Mouse (Mus musculus): ENCODE measurements around the gene Rubcn. TPM values are rescaled to one million over a fixed set of nuclear protein-coding genes. Genes with fewer than 3 reads are reported as not detected.

The Rubcn gene
- total and polyA plus RNA-seq, 3 experiments: 27.7 to 40.4 (median 28.0) TPM

DNA sequence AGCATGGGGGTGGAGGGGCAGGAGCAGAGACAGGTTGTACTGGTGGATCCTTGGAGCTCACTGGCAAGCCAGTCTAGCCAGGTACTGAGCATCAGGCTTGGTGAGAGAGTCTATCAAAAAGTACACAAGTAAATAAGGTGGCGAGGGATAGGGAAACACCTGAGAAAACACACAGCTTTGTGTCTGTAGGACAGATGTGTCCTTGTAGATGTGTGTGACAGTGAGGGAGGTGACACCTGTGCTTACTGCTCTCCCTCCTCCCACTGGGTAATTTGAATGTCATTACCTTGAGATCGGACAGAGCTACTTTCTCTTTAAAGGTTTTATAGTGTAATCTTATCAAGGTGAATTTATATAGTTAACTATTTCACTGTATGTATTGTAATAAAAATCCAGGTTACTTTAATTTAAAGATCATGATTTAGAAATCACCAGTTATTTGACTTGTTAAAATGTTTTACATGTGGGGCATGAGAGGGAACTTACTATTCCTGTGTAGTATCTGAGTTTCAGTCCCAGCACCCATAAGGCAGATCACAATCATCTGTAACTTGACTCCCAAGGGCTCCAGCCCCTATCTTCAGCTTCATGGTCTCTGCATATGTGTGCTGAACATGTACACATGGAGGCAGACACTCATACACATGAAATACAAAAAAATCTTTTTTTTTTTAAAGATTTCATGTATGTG lies 23.9 kb upstream of the Rubcn start:
- H3K27me3 ChIP-seq (replicated peaks): no peaks in the 10 kb centered on the region
- H3K79me2 ChIP-seq (replicated peaks; ENCODE audit: control insufficient read depth, extremely low read depth, insufficient read depth, poor library complexity, severe bottlenecking): peaks cover 12% of the 10 kb centered on the region; the same call in 1 of the 2 replicates
- no peaks in the 10 kb centered on the region for H3K9me3 ChIP-seq (replicated peaks; ENCODE audit: low read length)
- H3K4me2 ChIP-seq (ENCODE audit: insufficient read depth, low read depth, poor library complexity, severe bottlenecking): peak overlapping the region; percentile 52; the same call in 1 of the 2 replicates
- no peak for DNase-seq (ENCODE audit: extremely low read depth)
- dilution Hi-C loops (cut with MboI; ENCODE audit: extremely low pct_ligation_motif_present, extremely low pct_unique_long_range_greater_than_20kb, low sequenced_read_pairs): no loop called here
- H3K36me3 ChIP-seq (replicated peaks in 1 of 2; ENCODE audit: control insufficient read depth in 1 of 2, insufficient read depth in 1 of 2, low read length in 1 of 2): peaks cover 37 to 81% of the 10 kb centered on the region in 2 experiments
- TF ChIP-seq MYC (IDR thresholded peaks at IDR 0.05; ENCODE audit: low read depth, low read length) (0 out of 2 replicates have a peak, but pooled peaks have one; percentile 43), E2F4 (IDR thresholded peaks at IDR 0.05; ENCODE audit: insufficient replicate concordance, low read depth, low read length) (no peak), USF1 (IDR thresholded peaks at IDR 0.05; ENCODE audit: low read depth, low read length) (no peak), MXI1 (IDR thresholded peaks at IDR 0.05; ENCODE audit: low read depth, low read length) (0 out of 2 replicates have a peak, but pooled peaks have one; percentile 13), ZNF384 (IDR thresholded peaks at IDR 0.05; ENCODE audit: low read depth, low read length) (peak; percentile 41), POLR2A (IDR thresholded peaks at IDR 0.05; ENCODE audit: low read depth, low read length) (no peak), MAZ (IDR thresholded peaks at IDR 0.05; ENCODE audit: low read depth, low read length) (0 out of 2 replicates have a peak, but pooled peaks have one; percentile 45), ELF1 (IDR thresholded peaks at IDR 0.05; ENCODE audit: low read depth, low read length) (no peak), TCF12 (IDR thresholded peaks at IDR 0.05; ENCODE audit: low read depth, low read length) (peak; percentile 25; the same call in 1 of the 2 replicates), MAX (IDR thresholded peaks at IDR 0.05; ENCODE audit: low read length) (no peak), CHD1 (IDR thresholded peaks at IDR 0.05; ENCODE audit: low read depth, low read length) (no peak), CHD2 (IDR thresholded peaks at IDR 0.05; ENCODE audit: low read length) (0 out of 2 replicates have a peak, but pooled peaks have one; percentile 3), UBTF (IDR thresholded peaks at IDR 0.05; ENCODE audit: low read depth, low read length) (no peak), EP300 (IDR thresholded peaks at IDR 0.05; ENCODE audit: low read length) (0 out of 2 replicates have a peak, but pooled peaks have one; percentile 10), IRF4 (IDR thresholded peaks at IDR 0.05; ENCODE audit: low read depth, low read length) (0 out of 2 replicates have a peak, but pooled peaks have one; percentile 13), SIN3A (IDR thresholded peaks at IDR 0.05; ENCODE audit: low read length) (peak; percentile 68; the same call in 1 of the 2 replicates)
- H3K27ac ChIP-seq (ENCODE audit: insufficient read depth, low read depth): no peak overlapping the region
- no peak overlapping the region for H3K4me3 ChIP-seq (replicated peaks in 1 of 3; ENCODE audit: low read depth in 2 of 3, low read length in 2 of 3, poor library complexity in 1 of 3)
- H3K4me1 ChIP-seq (ENCODE audit: control insufficient read depth in 1 of 2, insufficient read depth in 2 of 2): peaks cover 3 to 37% of the 10 kb centered on the region in 2 experiments
- in situ Hi-C loops (cut with MboI; ENCODE audit: low pct_ligation_motif_present, low pct_unique_long_range_greater_than_20kb, low sequenced_read_pairs): no loop called here
- H3K9ac ChIP-seq (ENCODE audit: insufficient read depth, low read depth): no peak overlapping the region

DNA sequence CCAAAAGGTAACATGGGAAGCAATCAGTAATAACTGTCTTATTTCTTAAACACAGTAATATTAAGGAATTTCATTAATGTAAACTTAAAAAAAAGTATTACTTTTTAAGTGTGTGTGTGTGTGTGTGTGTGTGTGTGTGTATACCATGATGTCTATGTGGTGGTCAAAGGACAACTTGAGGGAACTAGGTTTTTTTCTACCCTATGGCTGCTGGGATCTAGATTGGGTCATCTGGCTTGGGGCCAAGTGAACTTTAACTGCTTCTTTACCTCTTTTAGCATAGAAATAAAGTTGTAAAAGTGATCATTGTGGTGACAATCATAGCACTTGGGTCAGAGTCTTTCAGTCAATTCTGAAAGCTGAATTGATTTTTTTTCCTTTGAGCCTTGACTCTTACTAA lies 18.6 kb upstream of the Rubcn start:
- Histone ChIP-seq H3K9me3 (replicated peaks; ENCODE audit: low read length) (no peaks in the 10 kb centered on the region), H3K79me2 (replicated peaks; ENCODE audit: control insufficient read depth, extremely low read depth, insufficient read depth, poor library complexity, severe bottlenecking) (peaks cover 17% of the 10 kb centered on the region; the same call in 1 of the 2 replicates), H3K36me3 (replicated peaks in 1 of 2; ENCODE audit: control insufficient read depth in 1 of 2, insufficient read depth in 1 of 2, low read length in 1 of 2) (peaks cover 58 to 90% of the 10 kb centered on the region in 2 experiments), H3K27me3 (replicated peaks) (no peaks in the 10 kb centered on the region), H3K4me3 (replicated peaks in 1 of 3; ENCODE audit: low read depth in 2 of 3, low read length in 2 of 3, poor library complexity in 1 of 3) (no peak overlapping the region), H3K9ac (ENCODE audit: insufficient read depth, low read depth) (no peak overlapping the region), H3K27ac (ENCODE audit: insufficient read depth, low read depth) (no peak overlapping the region), H3K4me1 (ENCODE audit: control insufficient read depth in 1 of 2, insufficient read depth in 2 of 2) (peaks cover 0 to 17% of the 10 kb centered on the region in 2 experiments; a peak in 2 of 4 replicates), H3K4me2 (ENCODE audit: insufficient read depth, low read depth, poor library complexity, severe bottlenecking) (no peak overlapping the region)
- TF ChIP-seq PAX5 (IDR thresholded peaks at IDR 0.05; ENCODE audit: low read length) (no peak), POLR2AphosphoS2 (IDR thresholded peaks at IDR 0.05; ENCODE audit: low read depth, low read length) (no peak), KAT2A (IDR thresholded peaks at IDR 0.05; ENCODE audit: insufficient replicate concordance, low read length) (no peak), TCF12 (IDR thresholded peaks at IDR 0.05; ENCODE audit: low read depth, low read length) (no peak), JUN (IDR thresholded peaks at IDR 0.05; ENCODE audit: insufficient read depth, low read depth, low read length) (no peak), CHD2 (IDR thresholded peaks at IDR 0.05; ENCODE audit: low read length) (no peak), EP300 (IDR thresholded peaks at IDR 0.05; ENCODE audit: low read length) (no peak), USF2 (conservative IDR thresholded peaks at IDR 0.05; ENCODE audit: low read depth, low read length) (no peak), ZC3H11A (IDR thresholded peaks at IDR 0.05; ENCODE audit: low read depth, low read length) (no peak), ZMIZ1 (IDR thresholded peaks at IDR 0.05; ENCODE audit: low read depth, low read length) (no peak), BHLHE40 (IDR thresholded peaks at IDR 0.05; ENCODE audit: low read depth, low read length) (no peak), POLR2A (IDR thresholded peaks at IDR 0.05; ENCODE audit: low read depth, low read length) (no peak)
- dilution Hi-C loops (cut with MboI; ENCODE audit: extremely low pct_ligation_motif_present, extremely low pct_unique_long_range_greater_than_20kb, low sequenced_read_pairs): no loop called here
- in situ Hi-C loops (cut with MboI; ENCODE audit: low pct_ligation_motif_present, low pct_unique_long_range_greater_than_20kb, low sequenced_read_pairs): no loop called here
- DNase-seq (ENCODE audit: extremely low read depth): no peak
